Mouse (Mus musculus): ENCODE results near the gene Psmc2. TPM values are rescaled to one million over a fixed set of nuclear protein-coding genes. Genes with fewer than 3 reads are reported as not detected.

Gene Psmc2
- 10 to 100 TPM; 57.3 to 61.5 TPM for total RNA-seq (2023)

DNA sequence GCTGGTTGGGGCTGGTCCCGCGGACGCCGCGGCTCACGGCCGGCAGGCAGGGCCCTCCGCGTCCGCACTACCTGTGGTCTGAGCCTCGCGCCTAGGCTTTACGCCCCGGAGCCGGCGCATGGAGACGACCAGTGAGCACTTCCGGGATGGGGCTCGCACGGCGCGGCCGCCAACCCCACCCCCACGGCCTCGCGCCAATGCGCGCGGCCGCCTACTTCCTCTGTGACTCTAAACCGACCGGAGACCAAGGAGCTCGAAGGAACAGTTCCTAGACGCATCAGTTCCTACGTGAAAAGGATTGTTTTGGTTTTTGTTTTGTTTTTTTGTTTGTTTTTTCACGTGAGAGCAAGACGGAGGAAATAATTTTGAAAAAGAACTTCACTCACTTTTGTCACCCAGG, at the start of gene Psmc2, which contains the start of gene Dnajc2:
Gene Psmc2, plus strand, starts transcription at position 231 of the 400 bp plus-strand sequence.
Gene Dnajc2, minus strand, starts transcription at position 199 of the 400 bp plus-strand sequence.

DNA sequence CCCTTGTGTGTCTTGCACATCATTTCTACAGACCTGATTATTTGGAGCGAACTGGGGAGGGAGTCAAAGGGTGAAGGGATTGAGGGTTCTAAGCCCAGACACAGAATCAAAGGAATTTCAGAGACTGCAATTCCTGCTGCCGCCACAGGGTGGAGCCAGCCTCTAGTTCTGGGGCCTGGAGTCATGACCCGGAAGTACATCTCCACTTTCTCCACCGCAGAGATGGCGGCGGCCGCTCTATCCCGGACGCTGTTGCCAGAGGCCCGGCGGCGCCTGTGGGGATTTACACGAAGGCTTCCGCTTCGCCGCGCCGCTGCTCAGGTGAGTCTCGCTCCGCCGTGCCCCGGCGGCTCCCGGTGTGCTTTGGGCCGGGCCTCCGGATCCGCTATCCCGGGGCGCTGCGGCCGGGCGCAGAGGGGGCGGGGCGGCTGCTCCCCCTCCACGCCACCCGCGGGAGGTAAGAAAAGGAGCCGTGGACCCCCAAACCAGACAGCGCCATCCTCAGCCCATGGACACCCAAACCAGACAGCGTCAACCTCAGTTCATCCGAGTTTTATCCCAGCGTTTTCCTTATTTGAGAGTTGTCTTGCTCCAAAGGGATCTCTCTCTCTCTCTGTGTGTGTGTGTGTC, 48.0 kb upstream of the Psmc2 start, which contains the start of gene Pmpcb:
Gene Pmpcb, plus strand, starts transcription at position 186 of the 630 bp plus-strand sequence.

Other genes starting within 250 kb of the Psmc2 start
- not detected for gene Lrrc17, start 241.7 kb upstream of the Psmc2 start, total RNA-seq (2023)
- not detected for gene Fbxl13, start 139.6 kb upstream of the Psmc2 start, total RNA-seq (2023)
- gene Armc10, start 139.5 kb upstream of the Psmc2 start, total RNA-seq (2023) = 10 to 100 TPM; 19.8 to 20.9 TPM
- gene Napepld, start 83.9 kb upstream of the Psmc2 start, total RNA-seq (2023) = 1 to 10 TPM in 1 of 2 experiments, under 1 TPM in 1; 0.76 to 1.4 TPM
- 10 to 100 TPM; 59.1 to 59.2 TPM for gene Pmpcb, start 48.1 kb upstream of the Psmc2 start, total RNA-seq (2023)
- gene Dnajc2, start within 50 bp of the Psmc2 start, total RNA-seq (2023) = 10 to 100 TPM; 30.3 to 35.6 TPM
- not detected for gene Slc26a5, start 80.3 kb downstream of the Psmc2 start, total RNA-seq (2023)